27 mouse cellular contexts compared by ENCODE assay signal in genomic region chr1:189740075-189740474, GRCm38 (mm10). TPM values are rescaled to one million over a fixed set of nuclear protein-coding genes. Genes with fewer than 3 reads are reported as not detected.
A peak's percentile ranks its signal among the peaks of the same experiment; 100 is the strongest.
DNase-seq lines count a peak whose midpoint lies in the region; ATAC-seq and TF ChIP-seq lines count a peak whose summit lies in the region.
"Had no signal": no experiment of that assay in that cellular context is flagged by ENCODE, and none has a peak within 500 bp of the region (broad histone marks: within the 10 kb centered on the region; RNA-seq: fewer than 3 reads in every experiment).

No protein-coding gene starts in this region.

- H3K4me3 ChIP-seq in lung, postnatal 0 days (ENCODE audit: low read depth, low read length): no peak overlapping the region
- H3K4me3 ChIP-seq in intestine, embryonic 16.5 days (ENCODE audit: low read length): no peak overlapping the region
- no peak overlapping the region for H3K4me3 ChIP-seq in forebrain, embryonic 12.5 days (replicated peaks)
- H3K4me3 ChIP-seq: embryonic facial prominence, embryonic 13.5 days; embryonic facial prominence, embryonic 15.5 days; erythroblast, embryonic 14.5 days; forebrain, embryonic 10.5 days; forebrain, embryonic 13.5 days; forebrain, embryonic 15.5 days had no signal

- ATAC-seq in lung, postnatal 0 days: peak; percentile 23; the same call in 1 of the 2 replicates
- ATAC-seq in intestine, embryonic 16.5 days: peak; percentile 72
- ATAC-seq in forebrain, embryonic 12.5 days (ENCODE audit: low FRiP score): no peak
- ATAC-seq: forebrain, embryonic 13.5 days; forebrain, embryonic 15.5 days; forebrain, postnatal 0 days; Patski had no signal

- no peak for TF ChIP-seq CTCF in lung, postnatal 0 days (IDR thresholded peaks at IDR 0.05)

- H3K36me3 ChIP-seq in lung, postnatal 0 days (ENCODE audit: insufficient read depth, low read length): no peaks in the 10 kb centered on the region
- no peaks in the 10 kb centered on the region for H3K36me3 ChIP-seq in intestine, embryonic 16.5 days (ENCODE audit: control insufficient read depth, insufficient read depth, low read length)
- no peaks in the 10 kb centered on the region for H3K36me3 ChIP-seq in forebrain, embryonic 12.5 days (replicated peaks)
- H3K36me3 ChIP-seq: embryonic facial prominence, embryonic 15.5 days; forebrain, embryonic 15.5 days; G1E had no signal

- H3K27me3 ChIP-seq in lung, postnatal 0 days (replicated peaks; ENCODE audit: insufficient read depth, low read length): no peaks in the 10 kb centered on the region
- H3K27me3 ChIP-seq in intestine, embryonic 16.5 days (replicated peaks; ENCODE audit: control insufficient read depth, insufficient read depth, low read length): no peaks in the 10 kb centered on the region
- H3K27me3 ChIP-seq in forebrain, embryonic 12.5 days: no peaks in the 10 kb centered on the region
- H3K27me3 ChIP-seq: embryonic facial prominence, embryonic 13.5 days; embryonic facial prominence, embryonic 15.5 days; forebrain, embryonic 13.5 days; forebrain, embryonic 15.5 days; Patski had no signal

- DNase-seq in lung, postnatal 0 days (ENCODE audit: low spot score): no peak
- DNase-seq in lung, postnatal 10 days: no peak
- DNase-seq in R1 (ENCODE audit: low read depth, low spot score): peak; percentile 82
- peak; percentile 50 for DNase-seq in yolk sac, embryonic 10.5 days (ENCODE audit: low spot score)
- no peak for DNase-seq in testis, postnatal 14 days (ENCODE audit: low spot score)
- DNase-seq in kidney, postnatal 4 days: no peak
- DNase-seq: adrenal gland, adult 2 months; adrenal gland, postnatal 10 days; adrenal gland, postnatal 25 days; cerebellum, adult 11 months; cerebellum, adult 18-20 months; cerebellum, adult 8-10 months; cerebellum, adult 9-11 months; cerebellum, postnatal 14 days; cerebellum, postnatal 36 days; embryo, embryonic 11 days; forebrain, postnatal 0 days had no signal

- H3K9ac ChIP-seq in lung, postnatal 0 days (replicated peaks; ENCODE audit: low read depth): no peak overlapping the region
- no peak overlapping the region for H3K9ac ChIP-seq in intestine, embryonic 16.5 days (ENCODE audit: low read depth, low read length)
- no peak overlapping the region for H3K9ac ChIP-seq in forebrain, embryonic 12.5 days
- H3K9ac ChIP-seq: embryonic facial prominence, embryonic 13.5 days; embryonic facial prominence, embryonic 15.5 days; forebrain, embryonic 13.5 days; forebrain, embryonic 15.5 days; forebrain, postnatal 0 days had no signal

- no peaks in the 10 kb centered on the region for H3K9me3 ChIP-seq in lung, postnatal 0 days (ENCODE audit: low read length)
- H3K9me3 ChIP-seq in intestine, embryonic 16.5 days (ENCODE audit: control insufficient read depth, low read length): no peaks in the 10 kb centered on the region
- H3K9me3 ChIP-seq in forebrain, embryonic 12.5 days: no peaks in the 10 kb centered on the region
- H3K9me3 ChIP-seq: embryonic facial prominence, embryonic 13.5 days; embryonic facial prominence, embryonic 15.5 days; forebrain, embryonic 10.5 days; forebrain, embryonic 13.5 days; forebrain, embryonic 15.5 days had no signal

- no peaks in the 10 kb centered on the region for H3K4me1 ChIP-seq in lung, postnatal 0 days (ENCODE audit: insufficient read depth, low read depth, low read length)
- peaks cover 16% of the 10 kb centered on the region for H3K4me1 ChIP-seq in intestine, embryonic 16.5 days (ENCODE audit: control insufficient read depth, insufficient read depth, low read length)
- peaks cover 5% of the 10 kb centered on the region; the same call in 1 of the 2 replicates for H3K4me1 ChIP-seq in forebrain, embryonic 12.5 days
- H3K4me1 ChIP-seq: forebrain, embryonic 13.5 days; forebrain, embryonic 15.5 days had no signal

- 53% methylated on average over 7 of the region's 7 CpGs for WGBS in lung, postnatal 0 days
- 65% methylated on average over 7 of the region's 7 CpGs for WGBS in intestine, embryonic 16.5 days
- WGBS in forebrain, embryonic 12.5 days: 91% methylated on average over 7 of the region's 7 CpGs

- no peak for TF ChIP-seq EP300 in lung, postnatal 0 days (IDR thresholded peaks at IDR 0.05)

- H3K4me2 ChIP-seq in lung, postnatal 0 days (replicated peaks; ENCODE audit: low read depth, low read length): no peak overlapping the region
- H3K4me2 ChIP-seq in intestine, embryonic 16.5 days (ENCODE audit: low read depth, low read length): no peak overlapping the region
- no peak overlapping the region for H3K4me2 ChIP-seq in forebrain, embryonic 12.5 days
- H3K4me2 ChIP-seq: embryonic facial prominence, embryonic 13.5 days; embryonic facial prominence, embryonic 15.5 days; forebrain, embryonic 13.5 days; forebrain, embryonic 15.5 days had no signal

- no peak overlapping the region for H3K27ac ChIP-seq in lung, postnatal 0 days (ENCODE audit: low read length)
- H3K27ac ChIP-seq in intestine, embryonic 16.5 days (ENCODE audit: low read length): no peak overlapping the region
- H3K27ac ChIP-seq in forebrain, embryonic 12.5 days: no peak overlapping the region
- H3K27ac ChIP-seq: embryonic facial prominence, embryonic 13.5 days; embryonic facial prominence, embryonic 15.5 days; forebrain, embryonic 10.5 days; forebrain, embryonic 13.5 days; forebrain, embryonic 15.5 days had no signal

RNA-seq across cellular contexts. Expression of gene Ptpn14, which starts 12.0 kb away (rescaled TPM):
- polyA plus RNA-seq in lung, postnatal 0 days (2015; fragmentation: Nextera tagmentation; extraction: Ambion mirVana): 4.9 and 5.2 TPM in 2 replicates
- 4.0 and 4.2 TPM in 2 replicates for polyA plus RNA-seq in intestine, embryonic 16.5 days (2015; fragmentation: Nextera tagmentation; extraction: Ambion mirVana)
- polyA plus RNA-seq in forebrain, embryonic 12.5 days (2016; fragmentation: Nextera tagmentation; extraction: Ambion mirVana): 2.8 and 3.3 TPM in 2 replicates
- polyA plus RNA-seq: erythroblast, embryonic 14.5 days; G1E had no signal

RNA-seq across cellular contexts. Expression of gene Cenpf, which starts 52.2 kb away (rescaled TPM):
- 4.1 and 6.3 TPM in 2 replicates for polyA plus RNA-seq in lung, postnatal 0 days (2015; fragmentation: Nextera tagmentation; extraction: Ambion mirVana)
- 45.1 and 54.7 TPM in 2 replicates for polyA plus RNA-seq in intestine, embryonic 16.5 days (2015; fragmentation: Nextera tagmentation; extraction: Ambion mirVana)
- polyA plus RNA-seq in forebrain, embryonic 12.5 days (2016; fragmentation: Nextera tagmentation; extraction: Ambion mirVana): 153 and 164 TPM in 2 replicates

Comparison
In these comparisons a context has a peak if more than half of its experiments do, and no peak if none do; other contexts are left out.
1. DNase-seq: peak in R1 (single experiment) and yolk sac, embryonic 10.5 days (single experiment); none in lung, postnatal 0 days (single experiment), lung, postnatal 10 days (single experiment), testis, postnatal 14 days (single experiment) and kidney, postnatal 4 days (0 of 2).